Mouse (Mus musculus) cortical plate, adult 2 months (tissue): Measurements from ENCODE around the gene Furin.

Source experiments
- CTCF ChIP-seq: fragments of 200-500 bp; IDR thresholded peaks from 2 replicates; pipeline ENCODE4 v1.5.1; 2011; ENCODE audit warnings: mild to moderate bottlenecking, control low read depth, low read length; ENCODE audit not compliant: insufficient read depth; ENCODE audit errors: extremely low read depth
- POLR2A ChIP-seq: fragments of 200-500 bp; IDR thresholded peaks from 2 replicates; pipeline ENCODE4 v1.6.1; 2011; ENCODE audit warnings: mild to moderate bottlenecking, low read length, control low read depth; ENCODE audit not compliant: insufficient read depth; ENCODE audit errors: extremely low read depth

DNA sequence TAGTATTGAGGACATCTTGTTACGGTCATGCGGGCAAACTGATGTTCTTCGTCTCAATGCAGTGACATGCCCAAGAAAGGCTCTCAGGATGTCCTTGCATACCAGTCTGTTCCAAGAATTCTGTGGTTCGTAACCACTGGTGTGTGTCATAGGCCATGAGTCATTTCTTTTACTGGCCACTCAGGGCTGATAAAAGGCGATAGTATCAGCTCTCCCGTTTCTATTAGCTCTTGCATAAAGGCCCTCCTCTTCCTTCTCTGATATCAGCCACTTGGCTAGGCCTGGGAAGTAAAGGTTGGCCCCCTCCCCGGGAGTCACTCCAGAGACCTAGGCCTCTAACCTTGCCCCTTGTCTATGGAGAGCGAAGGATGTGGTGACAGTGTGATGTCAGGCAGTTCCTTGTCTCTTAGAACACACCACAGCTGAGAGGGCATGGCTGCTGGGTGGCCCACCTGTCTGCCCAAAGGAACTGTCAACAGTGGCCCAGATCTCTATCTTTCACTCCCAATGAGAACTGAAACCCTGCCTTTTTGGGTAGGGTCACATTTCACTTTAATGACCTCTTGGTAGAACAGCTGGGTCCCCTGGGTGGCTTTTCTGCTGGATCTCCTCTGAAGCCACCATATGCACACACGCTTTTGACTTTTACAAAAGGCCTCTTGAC lies 29.7 kb downstream of the Furin start:
- no peak for TF ChIP-seq CTCF
- no peak for TF ChIP-seq POLR2A
